Mouse (Mus musculus): ENCODE data around the gene Ak5. TPM values are rescaled to one million over a fixed set of nuclear protein-coding genes. Genes with fewer than 3 reads are reported as not detected.

Ak5 gene
- polyA plus RNA-seq, 2 experiments, result 0.94 to 2.2 TPM

DNA sequence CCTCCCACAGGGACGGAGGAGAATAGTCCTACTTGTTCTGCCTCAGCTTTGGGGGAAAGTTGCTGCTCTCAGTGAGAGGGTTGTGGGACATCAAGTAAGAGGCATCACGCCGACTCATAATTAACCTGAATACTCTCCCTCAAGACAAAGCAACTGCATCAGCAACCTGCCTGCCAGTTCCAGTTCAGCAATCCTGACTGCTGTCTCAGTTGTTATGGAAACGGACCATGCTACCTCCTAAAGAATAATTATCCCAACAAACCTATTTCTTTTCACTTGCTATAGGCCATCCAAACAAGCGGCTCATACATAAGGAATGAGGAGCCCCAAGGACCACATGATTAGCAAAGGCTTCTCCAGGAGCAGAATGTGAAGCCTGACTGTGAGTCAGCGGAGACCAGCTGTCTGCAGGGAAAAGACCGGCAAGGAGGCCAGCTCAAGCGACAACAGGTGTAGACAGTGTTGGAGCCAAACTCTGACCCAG lies 172.7 kb downstream of the Ak5 start:
- no peak overlapping the region for H3K27ac ChIP-seq (replicated peaks; ENCODE audit: low read depth, low read length)
- H3K4me1 ChIP-seq (ENCODE audit: control insufficient read depth, insufficient read depth, low read length), result no peaks in the 10 kb centered on the region
- H3K4me2 ChIP-seq (replicated peaks; ENCODE audit: low read depth, low read length, severe bottlenecking), result no peak overlapping the region
- no peaks in the 10 kb centered on the region for H3K9me3 ChIP-seq (ENCODE audit: control insufficient read depth, low read length)
- no peak overlapping the region for H3K9ac ChIP-seq (ENCODE audit: low read depth, low read length, severe bottlenecking)
- DNase-seq (ENCODE audit: low spot score) (no peak), ATAC-seq (ENCODE audit: low FRiP score, low read depth) (no peak)
- no peak for TF ChIP-seq POLR2A (IDR thresholded peaks at IDR 0.05; ENCODE audit: borderline replicate concordance, extremely low read depth, insufficient read depth, insufficient read length)
- H3K27me3 ChIP-seq (ENCODE audit: control insufficient read depth, insufficient read depth, low read length), result no peaks in the 10 kb centered on the region
- no peak overlapping the region for H3K4me3 ChIP-seq (replicated peaks; ENCODE audit: low read length)
- no peaks in the 10 kb centered on the region for H3K36me3 ChIP-seq (ENCODE audit: control insufficient read depth, insufficient read depth, low read length)
- 82% methylated on average over 8 of the region's 8 CpGs for WGBS

DNA sequence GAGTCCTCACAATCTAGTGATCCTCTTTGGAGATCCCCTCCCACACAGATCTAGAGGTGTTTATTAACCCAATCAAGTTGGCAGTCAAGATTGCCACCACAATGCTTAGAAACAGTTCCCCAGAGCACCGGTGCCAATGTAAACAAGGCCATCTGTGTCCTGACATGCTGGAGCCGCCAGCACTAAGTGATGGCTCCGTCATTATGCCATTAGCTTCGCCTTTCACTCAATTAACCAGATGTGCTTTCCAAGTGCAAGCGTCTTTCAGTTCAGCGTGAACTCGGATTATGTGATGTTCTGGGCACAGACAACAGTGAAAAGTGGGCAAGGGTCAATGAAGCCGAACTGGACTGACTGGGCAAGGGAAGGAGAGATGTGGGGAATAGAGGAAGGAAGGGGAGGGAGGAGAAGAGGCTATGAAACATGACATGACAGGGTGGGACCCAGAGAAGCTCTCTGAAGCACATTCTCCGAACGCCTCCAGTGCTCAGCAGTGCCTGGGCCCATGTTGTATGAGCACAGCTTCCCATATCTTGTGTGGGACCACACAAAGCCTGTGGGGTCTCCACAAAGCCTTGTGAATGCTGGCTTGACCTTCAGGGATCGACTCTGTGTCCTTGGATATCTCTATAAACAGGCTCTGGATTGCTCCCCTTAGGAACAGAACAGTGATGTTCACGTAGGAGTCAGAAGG lies 173.3 kb downstream of the Ak5 start:
- H3K27ac ChIP-seq (replicated peaks; ENCODE audit: low read depth, low read length), result no peak overlapping the region
- ATAC-seq (ENCODE audit: low FRiP score, low read depth) (no peak), DNase-seq (ENCODE audit: low spot score) (no peak)
- H3K27me3 ChIP-seq (ENCODE audit: control insufficient read depth, insufficient read depth, low read length), result no peaks in the 10 kb centered on the region
- WGBS, result 42% methylated on average over 12 of the region's 12 CpGs
- no peak for TF ChIP-seq POLR2A (IDR thresholded peaks at IDR 0.05; ENCODE audit: borderline replicate concordance, extremely low read depth, insufficient read depth, insufficient read length)
- H3K4me1 ChIP-seq (ENCODE audit: control insufficient read depth, insufficient read depth, low read length), result no peaks in the 10 kb centered on the region
- no peaks in the 10 kb centered on the region for H3K36me3 ChIP-seq (ENCODE audit: control insufficient read depth, insufficient read depth, low read length)
- no peak overlapping the region for H3K9ac ChIP-seq (ENCODE audit: low read depth, low read length, severe bottlenecking)
- no peaks in the 10 kb centered on the region for H3K9me3 ChIP-seq (ENCODE audit: control insufficient read depth, low read length)
- H3K4me3 ChIP-seq (replicated peaks; ENCODE audit: low read length), result no peak overlapping the region
- no peak overlapping the region for H3K4me2 ChIP-seq (replicated peaks; ENCODE audit: low read depth, low read length, severe bottlenecking)

DNA sequence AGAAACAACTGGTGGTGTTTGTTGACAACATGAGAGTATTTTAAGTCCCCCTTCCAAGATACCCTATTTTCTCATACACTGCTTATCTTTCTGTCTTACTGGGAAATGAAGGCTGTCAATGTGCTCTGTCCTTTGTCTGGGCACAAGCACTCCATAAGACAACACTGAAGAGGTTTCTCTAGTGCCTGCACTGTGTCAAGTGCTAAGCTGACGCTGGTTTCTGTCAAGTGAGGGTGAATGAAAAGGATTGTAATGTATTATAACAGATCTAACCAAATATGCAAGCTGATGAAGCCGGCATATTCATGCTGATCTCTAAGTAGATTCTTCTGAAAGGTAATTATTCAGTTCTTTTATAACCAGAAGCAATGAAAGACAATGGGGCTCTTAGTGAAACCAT lies 174.3 kb downstream of the Ak5 start:
- no peak overlapping the region for H3K4me3 ChIP-seq (replicated peaks; ENCODE audit: low read length)
- no peak for DNase-seq (ENCODE audit: low spot score)
- no peak for TF ChIP-seq POLR2A (IDR thresholded peaks at IDR 0.05; ENCODE audit: borderline replicate concordance, extremely low read depth, insufficient read depth, insufficient read length)
- H3K4me2 ChIP-seq (replicated peaks; ENCODE audit: low read depth, low read length, severe bottlenecking), result no peak overlapping the region
- no peaks in the 10 kb centered on the region for H3K9me3 ChIP-seq (ENCODE audit: control insufficient read depth, low read length)
- H3K36me3 ChIP-seq (ENCODE audit: control insufficient read depth, insufficient read depth, low read length), result no peaks in the 10 kb centered on the region
- WGBS, result 71% methylated on average over 2 of the region's 2 CpGs
- no peaks in the 10 kb centered on the region for H3K27me3 ChIP-seq (ENCODE audit: control insufficient read depth, insufficient read depth, low read length)
- H3K9ac ChIP-seq (ENCODE audit: low read depth, low read length, severe bottlenecking), result no peak overlapping the region
- H3K4me1 ChIP-seq (ENCODE audit: control insufficient read depth, insufficient read depth, low read length), result no peaks in the 10 kb centered on the region
- no peak for ATAC-seq (ENCODE audit: low FRiP score, low read depth)
- no peak overlapping the region for H3K27ac ChIP-seq (replicated peaks; ENCODE audit: low read depth, low read length)

DNA sequence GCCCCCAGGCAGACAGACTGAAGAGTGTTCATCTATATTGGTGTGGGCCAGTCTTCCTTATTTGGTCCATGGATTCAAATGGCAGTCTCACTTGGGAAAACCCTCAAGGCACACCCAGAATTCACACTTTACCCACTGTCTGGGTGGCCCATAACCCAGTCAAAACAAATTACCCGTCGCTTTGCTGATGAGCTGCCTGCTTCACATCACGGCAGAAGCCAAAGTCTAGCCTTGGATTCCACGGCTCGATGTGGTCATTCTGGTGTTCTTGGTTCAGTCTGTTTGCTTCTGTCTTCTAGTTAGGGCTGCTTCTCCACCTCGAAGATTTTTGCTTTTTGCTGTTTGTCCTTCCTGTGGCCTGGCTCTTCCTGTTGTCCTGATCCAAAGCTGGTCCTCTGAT lies 175.9 kb downstream of the Ak5 start:
- Histone ChIP-seq H3K4me2 (replicated peaks; ENCODE audit: low read depth, low read length, severe bottlenecking) (no peak overlapping the region), H3K27me3 (ENCODE audit: control insufficient read depth, insufficient read depth, low read length) (no peaks in the 10 kb centered on the region), H3K4me3 (replicated peaks; ENCODE audit: low read length) (no peak overlapping the region), H3K27ac (replicated peaks; ENCODE audit: low read depth, low read length) (no peak overlapping the region), H3K9me3 (ENCODE audit: control insufficient read depth, low read length) (no peaks in the 10 kb centered on the region), H3K36me3 (ENCODE audit: control insufficient read depth, insufficient read depth, low read length) (no peaks in the 10 kb centered on the region), H3K9ac (ENCODE audit: low read depth, low read length, severe bottlenecking) (no peak overlapping the region), H3K4me1 (ENCODE audit: control insufficient read depth, insufficient read depth, low read length) (no peaks in the 10 kb centered on the region)
- ATAC-seq (ENCODE audit: low FRiP score, low read depth), result no peak
- TF ChIP-seq POLR2A (IDR thresholded peaks at IDR 0.05; ENCODE audit: borderline replicate concordance, extremely low read depth, insufficient read depth, insufficient read length), result no peak
- no peak for DNase-seq (ENCODE audit: low spot score)
- 67% methylated on average over 6 of the region's 6 CpGs for WGBS

DNA sequence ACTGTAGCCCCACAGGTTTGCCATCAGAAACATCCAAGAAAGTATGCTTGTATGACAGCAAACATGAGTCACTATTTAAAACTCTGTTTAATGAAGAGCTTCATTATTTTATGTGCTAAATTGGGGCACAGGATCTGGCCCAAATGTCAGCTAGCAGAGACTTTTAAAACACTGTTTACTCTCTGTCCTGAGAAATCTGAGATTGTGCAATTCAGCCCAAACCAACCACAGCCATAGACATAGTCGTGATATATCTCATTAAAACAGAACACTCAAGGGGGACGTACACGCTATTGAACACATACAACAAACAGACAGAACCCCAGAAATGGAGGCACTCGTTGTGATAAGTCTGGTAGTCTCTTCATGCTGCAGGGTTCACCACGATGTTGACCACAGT lies 177.7 kb downstream of the Ak5 start:
- Histone ChIP-seq H3K27me3 (ENCODE audit: control insufficient read depth, insufficient read depth, low read length) (no peaks in the 10 kb centered on the region), H3K36me3 (ENCODE audit: control insufficient read depth, insufficient read depth, low read length) (no peaks in the 10 kb centered on the region), H3K4me3 (replicated peaks; ENCODE audit: low read length) (no peak overlapping the region), H3K27ac (replicated peaks; ENCODE audit: low read depth, low read length) (no peak overlapping the region), H3K4me2 (replicated peaks; ENCODE audit: low read depth, low read length, severe bottlenecking) (no peak overlapping the region), H3K4me1 (ENCODE audit: control insufficient read depth, insufficient read depth, low read length) (no peaks in the 10 kb centered on the region), H3K9me3 (ENCODE audit: control insufficient read depth, low read length) (no peaks in the 10 kb centered on the region), H3K9ac (ENCODE audit: low read depth, low read length, severe bottlenecking) (no peak overlapping the region)
- ATAC-seq (ENCODE audit: low FRiP score, low read depth) (no peak), DNase-seq (ENCODE audit: low spot score) (no peak)
- no peak for TF ChIP-seq POLR2A (IDR thresholded peaks at IDR 0.05; ENCODE audit: borderline replicate concordance, extremely low read depth, insufficient read depth, insufficient read length)
- 86% methylated on average over 5 of the region's 5 CpGs for WGBS

Data from limb, embryonic 14.5 days (tissue).